Mouse (Mus musculus): ENCODE results near the gene Atad3a.

Atad3a gene

DNA sequence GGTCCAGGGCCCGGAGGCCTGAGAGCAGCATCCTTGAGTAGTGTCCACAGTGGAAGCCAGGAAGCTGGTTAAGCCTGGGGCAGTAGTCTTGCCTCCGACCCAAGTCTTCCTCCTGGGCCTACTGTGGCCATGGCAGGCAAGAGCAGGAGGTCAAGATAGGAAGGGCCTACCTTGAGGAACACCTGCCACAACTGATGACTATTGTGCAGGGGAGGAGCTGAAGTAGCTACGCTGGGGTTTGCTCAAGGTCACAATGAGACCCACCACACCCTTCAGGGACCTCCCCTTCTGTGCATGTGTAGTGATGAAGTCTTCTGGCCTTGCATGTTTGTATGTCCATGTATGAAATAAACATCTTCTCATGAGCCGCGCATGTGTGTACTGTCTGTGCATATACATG is 25.1 kb downstream of the Atad3a start:
- no peak for DNase-seq

GRCm38 (mm10) chr4:155734951-155735702 is 25.8 kb downstream of the Atad3a start:
- DNase-seq: peak; percentile 31

GRCm38 (mm10) chr4:155734350-155734941 is 26.4 kb downstream of the Atad3a start, which contains the start of gene Tmem240:
Tmem240 (plus strand) TSS chr4:155734800.
- peak; percentile 80 for DNase-seq

GRCm38 (mm10) chr4:155733267-155733666 is 27.6 kb downstream of the Atad3a start:
- DNase-seq: no peak

DNA sequence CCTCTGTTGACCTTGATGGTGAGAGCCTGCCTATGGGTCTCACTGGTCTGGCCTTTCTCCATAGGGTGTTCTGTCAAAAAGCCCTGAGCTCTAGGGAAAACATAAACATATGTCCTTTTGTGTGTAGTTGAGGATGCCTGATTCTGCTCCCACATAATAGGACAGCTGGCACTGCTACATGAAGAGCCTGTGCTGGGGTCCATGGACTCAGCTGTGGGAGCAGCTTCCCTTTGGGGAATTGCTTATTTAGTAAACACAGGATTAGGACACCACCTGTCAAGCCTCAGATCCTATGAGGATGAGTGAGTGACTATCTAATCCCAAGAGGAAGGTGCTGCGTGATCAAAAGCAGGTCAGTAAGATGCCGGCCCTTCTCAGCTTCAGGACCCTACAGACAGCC is 32.9 kb downstream of the Atad3a start:
- no peak for DNase-seq

GRCm38 (mm10) chr4:155721668-155722083 is 39.2 kb downstream of the Atad3a start:
- peak; percentile 24 for DNase-seq

DNA sequence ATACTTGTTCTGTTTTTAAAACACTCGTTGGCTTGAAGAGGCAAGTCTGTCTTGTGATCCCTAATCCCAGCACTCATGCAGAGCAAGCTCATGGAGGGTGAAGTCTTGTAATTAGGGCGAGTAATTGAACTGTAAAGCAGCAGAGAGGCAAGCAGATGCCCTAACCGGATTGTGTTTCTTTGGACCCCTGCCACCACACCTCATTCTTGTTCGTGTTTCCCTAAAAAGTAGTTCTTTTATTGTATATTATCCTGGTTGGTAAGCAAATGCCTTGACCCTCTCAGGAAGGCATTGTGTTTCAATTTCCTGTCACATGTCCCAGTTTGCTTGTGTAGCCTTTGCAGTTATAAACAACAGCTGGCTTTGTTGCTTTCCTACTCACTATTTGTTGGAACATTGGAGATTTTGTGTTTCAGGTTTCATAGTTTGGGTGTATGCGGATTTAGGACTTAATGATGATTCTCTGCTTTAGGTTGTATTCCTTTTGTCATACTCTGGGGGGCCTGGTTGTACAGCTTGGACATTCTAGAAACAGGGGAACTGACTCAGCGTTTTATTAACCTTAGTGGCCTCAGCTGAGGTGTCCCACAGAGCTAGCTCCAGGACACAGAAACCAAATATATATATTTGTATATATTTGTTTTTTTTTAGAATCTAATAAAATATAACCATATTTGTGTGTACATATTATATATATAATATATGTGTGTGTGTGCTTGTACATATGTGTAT is 50.2 kb downstream of the Atad3a start:
- DNase-seq: no peak

- DNase-seq: no peak
These were observed 51.9 kb downstream of the Atad3a start for GRCm38 (mm10) chr4:155708988-155709387.

DNA sequence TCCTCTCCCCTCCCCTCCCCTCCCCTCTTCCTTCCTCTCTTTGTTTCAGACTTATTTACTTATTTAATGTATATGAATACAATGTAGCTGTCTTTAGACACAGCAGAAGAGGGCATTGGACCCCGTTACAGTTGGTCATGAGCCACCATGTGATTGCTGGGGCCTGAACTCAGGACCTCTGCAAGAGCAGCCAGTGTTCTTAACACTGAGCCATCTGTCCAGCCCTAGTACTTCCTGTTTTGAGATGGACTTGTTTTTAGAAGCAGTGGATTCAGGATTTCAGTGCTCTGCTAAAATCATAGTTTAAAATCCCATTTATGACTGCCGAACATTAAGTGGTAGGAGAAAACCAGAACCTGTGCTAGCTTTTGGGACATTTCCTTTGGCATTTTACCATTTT is 52.3 kb downstream of the Atad3a start:
- DNase-seq: no peak

DNA sequence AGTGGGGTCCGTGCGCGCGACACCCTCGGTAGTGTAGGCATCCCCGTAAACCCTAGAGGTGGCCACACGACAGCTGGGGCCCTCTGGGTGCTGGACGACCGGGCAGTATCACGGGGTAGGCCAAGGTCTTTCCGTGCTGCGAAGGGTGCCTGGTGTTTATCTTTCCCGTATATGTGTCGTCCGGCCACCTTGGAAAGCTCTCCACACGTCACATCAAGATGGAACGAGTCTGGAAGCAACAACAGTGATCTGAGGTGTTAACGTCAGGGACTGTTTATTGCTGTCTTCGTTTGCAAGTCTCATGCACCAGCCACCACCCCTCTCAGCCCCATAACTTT is 55.3 kb downstream of the Atad3a start:
- no peak for DNase-seq

GRCm38 (mm10) chr4:155704721-155705591 is 55.9 kb downstream of the Atad3a start, which contains the start of gene Ssu72:
Ssu72 (plus strand) TSS chr4:155704800.
- peak; percentile 94 for DNase-seq

GRCm38 (mm10) chr4:155703425-155703929 is 57.4 kb downstream of the Atad3a start:
- DNase-seq: no peak

- DNase-seq: no peak
These were observed 60.5 kb downstream of the Atad3a start for GRCm38 (mm10) chr4:155700425-155700824.

GRCm38 (mm10) chr4:155696261-155697255 is 64.3 kb downstream of the Atad3a start:
- no peak for DNase-seq

DNA sequence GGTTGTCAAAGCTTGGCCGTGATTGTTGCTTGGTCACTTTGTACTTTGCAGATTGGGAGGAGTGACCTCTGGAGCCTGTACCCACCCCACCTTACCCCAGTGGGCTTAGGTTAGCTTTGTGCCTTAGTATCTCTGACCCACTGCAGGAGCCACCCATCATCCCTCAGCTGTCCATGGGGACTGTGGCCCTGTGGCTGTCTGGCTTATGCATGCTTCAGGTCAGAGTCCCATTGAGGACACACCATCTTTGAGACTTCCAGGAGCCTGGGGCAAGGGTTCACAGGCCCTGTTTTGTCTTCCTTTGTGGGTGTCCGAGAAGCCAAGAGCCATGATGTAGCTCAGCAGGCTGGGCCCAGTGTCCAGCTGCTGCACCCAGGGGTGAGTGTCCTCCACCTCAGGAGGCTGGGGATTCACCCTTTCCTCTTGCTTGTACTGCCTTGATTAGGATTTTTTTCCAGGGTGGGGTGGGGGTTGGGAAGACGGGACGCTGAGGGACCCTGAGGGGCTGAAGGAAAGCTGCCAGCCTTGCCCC is 65.3 kb downstream of the Atad3a start:
- no peak for DNase-seq

DNA sequence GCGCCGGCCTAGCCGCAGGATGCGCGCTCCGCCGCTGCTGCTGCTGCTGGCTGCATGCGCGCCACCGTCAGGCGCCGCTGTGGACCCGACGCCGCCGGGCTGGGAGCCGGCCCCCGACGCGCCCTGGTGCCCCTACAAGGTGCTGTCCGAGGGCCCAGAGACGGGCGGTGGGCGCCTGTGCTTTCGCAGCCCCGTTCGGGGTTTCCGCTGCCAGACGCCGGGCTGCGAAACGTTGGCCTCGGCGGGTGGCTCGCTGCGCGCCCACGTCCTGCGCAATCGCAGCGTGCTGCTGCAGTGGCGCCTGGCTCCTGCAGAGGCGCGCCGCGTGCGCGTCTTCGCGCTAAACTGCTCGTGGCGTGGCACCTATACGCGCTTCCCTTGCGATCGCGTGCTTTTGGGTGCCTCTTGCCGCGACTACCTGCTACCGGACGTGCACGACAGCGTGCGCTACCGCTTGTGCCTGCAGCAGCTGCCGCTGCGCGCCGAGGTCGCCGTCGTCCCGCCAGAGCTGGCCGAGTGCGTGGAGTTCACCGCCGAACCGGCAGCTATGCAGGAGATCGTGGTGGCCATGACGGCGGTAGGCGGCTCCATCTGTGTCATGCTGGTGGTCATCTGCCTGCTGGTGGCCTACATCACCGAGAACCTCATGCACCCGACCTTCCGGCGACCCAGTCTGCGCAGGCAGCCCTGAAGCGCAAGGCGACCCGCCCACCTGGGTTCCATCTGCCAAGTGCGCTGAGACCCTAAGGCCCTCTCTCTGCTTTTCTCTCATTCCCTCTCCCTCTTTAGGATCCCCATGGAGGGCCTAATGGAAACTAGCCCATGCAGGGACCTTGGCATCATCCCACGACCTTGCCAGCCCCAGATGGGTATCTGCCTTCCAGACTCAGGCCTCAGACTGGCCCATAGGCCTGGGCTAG is 66.2 kb downstream of the Atad3a start:
- peak; percentile 43 for DNase-seq

GRCm38 (mm10) chr4:155694111-155694481 is 66.8 kb downstream of the Atad3a start, which contains the start of gene Fndc10:
Fndc10 (plus strand) TSS chr4:155694342.
- DNase-seq: peak; percentile 36

DNA sequence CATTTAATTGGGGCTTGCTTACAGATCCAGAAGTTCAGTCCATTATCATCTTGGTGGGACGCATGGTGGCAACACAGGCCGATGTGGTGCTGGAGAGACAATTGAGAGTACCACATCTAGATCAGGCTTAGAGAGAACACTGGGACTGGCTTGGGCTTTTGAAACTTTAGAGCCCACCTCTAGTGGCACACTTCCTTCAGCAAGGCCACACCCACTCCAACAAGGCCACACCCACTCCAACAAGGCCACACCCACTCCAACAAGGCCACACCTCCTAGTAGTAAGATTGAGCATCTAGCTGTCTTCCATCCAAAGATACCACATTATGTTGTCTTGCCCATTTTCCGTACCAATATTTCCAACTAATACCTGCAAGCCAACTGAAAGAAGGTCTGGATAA is 68.5 kb downstream of the Atad3a start:
- no peak for DNase-seq
